Mouse (Mus musculus): ENCODE measurements around the gene Usp38. TPM values are rescaled to one million over a fixed set of nuclear protein-coding genes. Genes with fewer than 3 reads are reported as not detected.

The Usp38 gene
- polyA plus RNA-seq, 1 experiment from 2014 or later: 14.0 TPM

- no peak overlapping the region for H3K4me3 ChIP-seq (ENCODE audit: low read length)
- H3K36me3 ChIP-seq (ENCODE audit: control insufficient read depth, insufficient read depth, low read length): no peaks in the 10 kb centered on the region
- no peak overlapping the region for H3K27ac ChIP-seq (ENCODE audit: low read length)
- H3K27me3 ChIP-seq (replicated peaks; ENCODE audit: control insufficient read depth, insufficient read depth, low read length): no peaks in the 10 kb centered on the region
- 44% methylated on average over 6 of the region's 6 CpGs for WGBS
- no peaks in the 10 kb centered on the region; the same call in 1 of the 2 replicates for H3K9me3 ChIP-seq (ENCODE audit: control insufficient read depth, low read length)
- no peak; the same call in 1 of the 2 replicates for ATAC-seq
- peaks cover 12% of the 10 kb centered on the region for H3K4me1 ChIP-seq (ENCODE audit: control insufficient read depth, insufficient read depth, low read length)
- no peak overlapping the region for H3K4me2 ChIP-seq (ENCODE audit: low read depth, low read length)
- no peak overlapping the region for H3K9ac ChIP-seq (ENCODE audit: low read depth, low read length)
Observed at GRCm38 (mm10) chr8:80952235-80952915, 62.4 kb downstream of the Usp38 start.

- peak; percentile 28 for ATAC-seq
- Histone ChIP-seq H3K36me3 (ENCODE audit: control insufficient read depth, insufficient read depth, low read length) (no peaks in the 10 kb centered on the region), H3K27ac (ENCODE audit: low read length) (peak overlapping the region; percentile 11; the same call in 1 of the 2 replicates), H3K9ac (ENCODE audit: low read depth, low read length) (no peak overlapping the region), H3K27me3 (replicated peaks; ENCODE audit: control insufficient read depth, insufficient read depth, low read length) (no peaks in the 10 kb centered on the region), H3K4me1 (ENCODE audit: control insufficient read depth, insufficient read depth, low read length) (peaks cover 12% of the 10 kb centered on the region), H3K4me3 (ENCODE audit: low read length) (no peak overlapping the region), H3K9me3 (ENCODE audit: control insufficient read depth, low read length) (no peaks in the 10 kb centered on the region), H3K4me2 (ENCODE audit: low read depth, low read length) (no peak overlapping the region)
- 56% methylated on average over 7 of the region's 7 CpGs for WGBS
Observed at GRCm38 (mm10) chr8:80948405-80949183, 66.1 kb downstream of the Usp38 start.

GRCm38 (mm10) chr8:80943742-80944141, 71.0 kb downstream of the Usp38 start:
- H3K4me2 ChIP-seq (ENCODE audit: low read depth, low read length): no peak overlapping the region
- H3K4me1 ChIP-seq (ENCODE audit: control insufficient read depth, insufficient read depth, low read length): peaks cover 6% of the 10 kb centered on the region
- H3K27ac ChIP-seq (ENCODE audit: low read length): no peak overlapping the region
- H3K27me3 ChIP-seq (replicated peaks; ENCODE audit: control insufficient read depth, insufficient read depth, low read length): no peaks in the 10 kb centered on the region
- 85% methylated on average over 3 of the region's 3 CpGs for WGBS
- H3K9ac ChIP-seq (ENCODE audit: low read depth, low read length): no peak overlapping the region
- no peak for ATAC-seq
- no peaks in the 10 kb centered on the region for H3K36me3 ChIP-seq (ENCODE audit: control insufficient read depth, insufficient read depth, low read length)
- no peak overlapping the region for H3K4me3 ChIP-seq (ENCODE audit: low read length)
- H3K9me3 ChIP-seq (ENCODE audit: control insufficient read depth, low read length): no peaks in the 10 kb centered on the region

DNA sequence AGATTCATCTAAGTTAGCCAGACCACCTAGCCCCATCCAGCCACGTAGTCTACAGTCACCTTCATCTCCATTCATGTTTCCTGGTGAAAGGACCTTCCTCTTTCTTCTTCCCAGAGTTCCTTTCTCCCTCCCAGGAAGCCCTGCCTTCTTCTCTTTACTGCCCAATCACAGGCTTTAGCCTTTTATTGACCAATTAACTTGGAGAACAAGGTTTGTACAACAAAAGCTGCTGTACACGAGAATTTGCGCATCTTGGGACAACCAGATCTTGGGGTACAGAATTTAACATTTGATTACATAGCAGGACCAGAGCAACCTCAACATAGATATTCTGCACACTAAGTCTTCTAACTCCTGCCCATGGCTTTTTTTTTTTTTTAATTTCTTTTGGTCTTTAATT, 73.1 kb downstream of the Usp38 start:
- Histone ChIP-seq H3K9me3 (ENCODE audit: control insufficient read depth, low read length) (no peaks in the 10 kb centered on the region), H3K4me1 (ENCODE audit: control insufficient read depth, insufficient read depth, low read length) (peaks cover 6% of the 10 kb centered on the region), H3K4me3 (ENCODE audit: low read length) (no peak overlapping the region), H3K36me3 (ENCODE audit: control insufficient read depth, insufficient read depth, low read length) (no peaks in the 10 kb centered on the region), H3K27ac (ENCODE audit: low read length) (no peak overlapping the region), H3K4me2 (ENCODE audit: low read depth, low read length) (no peak overlapping the region), H3K27me3 (replicated peaks; ENCODE audit: control insufficient read depth, insufficient read depth, low read length) (no peaks in the 10 kb centered on the region), H3K9ac (ENCODE audit: low read depth, low read length) (no peak overlapping the region)
- ATAC-seq: no peak
- 91% methylated on average over 3 of the region's 3 CpGs for WGBS

GRCm38 (mm10) chr8:80937814-80938650, 76.7 kb downstream of the Usp38 start:
- Histone ChIP-seq H3K27me3 (replicated peaks; ENCODE audit: control insufficient read depth, insufficient read depth, low read length) (no peaks in the 10 kb centered on the region), H3K9ac (ENCODE audit: low read depth, low read length) (no peak overlapping the region), H3K27ac (ENCODE audit: low read length) (0 out of 2 replicates have a peak overlapping the region, but pooled peaks have one; percentile 9), H3K4me3 (ENCODE audit: low read length) (no peak overlapping the region), H3K36me3 (ENCODE audit: control insufficient read depth, insufficient read depth, low read length) (no peaks in the 10 kb centered on the region), H3K9me3 (ENCODE audit: control insufficient read depth, low read length) (no peaks in the 10 kb centered on the region), H3K4me1 (ENCODE audit: control insufficient read depth, insufficient read depth, low read length) (peaks cover 6% of the 10 kb centered on the region), H3K4me2 (ENCODE audit: low read depth, low read length) (no peak overlapping the region)
- 40% methylated on average over 15 of the region's 15 CpGs for WGBS
- ATAC-seq: peak; percentile 53; the same call in 1 of the 2 replicates

Other genes starting within 250 kb of the Usp38 start
- gene Gab1, start 134.4 kb downstream of the Usp38 start, polyA plus RNA-seq (2015; fragmentation: Nextera tagmentation; extraction: Ambion mirVana): 9.0 and 10.5 TPM in 2 replicates